Mouse (Mus musculus): ENCODE results near the gene Atp6v0e. TPM values are rescaled to one million over a fixed set of nuclear protein-coding genes. Genes with fewer than 3 reads are reported as not detected.
A peak's percentile ranks its signal among the peaks of the same experiment; 100 is the strongest.

Atp6v0e gene
- polyA plus RNA-seq, 1 experiment from 2014 or later, result 104 TPM

DNA sequence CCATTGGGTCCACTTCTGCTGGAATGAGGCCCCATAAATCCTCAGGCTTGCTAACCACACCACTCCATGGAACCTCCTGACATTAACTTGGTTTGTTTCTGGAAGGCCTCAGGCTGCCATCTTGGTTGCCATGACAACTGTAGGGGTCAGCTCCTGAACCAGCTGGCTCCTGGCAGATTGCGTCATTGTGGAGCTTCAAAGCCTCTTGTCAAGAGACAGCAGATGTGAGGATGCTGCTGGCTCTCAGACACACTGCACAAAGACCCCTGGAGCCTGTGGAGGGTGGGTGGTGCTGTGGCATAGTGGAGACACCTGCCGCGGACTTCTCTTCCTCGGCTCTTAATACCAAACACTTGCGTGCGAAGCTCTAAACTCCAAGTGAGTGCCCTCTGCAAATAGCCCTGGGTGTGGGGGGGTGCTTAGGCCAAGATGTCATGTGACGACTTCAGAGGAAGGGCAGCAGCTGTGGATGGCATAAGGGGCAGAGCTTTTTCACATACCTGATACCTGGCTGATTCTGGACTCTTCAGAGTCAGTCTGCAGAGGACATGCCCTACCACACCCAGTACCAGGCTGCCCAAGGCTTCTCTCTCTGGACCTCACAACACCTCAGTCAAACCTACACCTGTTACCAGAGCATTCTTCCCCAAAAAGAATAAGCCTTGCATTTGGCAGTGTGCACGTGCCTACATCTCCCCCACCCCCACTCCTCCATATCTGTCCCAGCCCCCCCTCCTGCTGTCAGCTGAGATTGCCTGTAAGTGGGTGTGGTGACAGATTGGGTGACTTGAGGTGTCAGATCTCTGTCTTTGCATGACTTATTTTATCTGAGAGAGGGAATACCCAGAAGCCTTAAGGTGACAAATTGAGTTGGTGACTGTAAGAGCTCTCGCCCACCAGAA is 18.3 kb upstream of the Atp6v0e start:
- peak; percentile 28 for DNase-seq (ENCODE audit: extremely low spot score, low spot score)
- 87% methylated on average over 9 of the region's 9 CpGs for WGBS
- H3K36me3 ChIP-seq (replicated peaks), result peaks cover 100% of the 10 kb centered on the region

GRCm38 (mm10) chr17:26645411-26645854 is 17.6 kb upstream of the Atp6v0e start:
- H3K4me1 ChIP-seq, result peaks cover 8% of the 10 kb centered on the region
- peaks cover 98% of the 10 kb centered on the region for H3K36me3 ChIP-seq (replicated peaks)
- no peak overlapping the region for H3K27ac ChIP-seq
- 95% methylated on average over 8 of the region's 8 CpGs for WGBS
- DNase-seq (ENCODE audit: extremely low spot score, low spot score), result no peak
- no peak overlapping the region for H3K4me3 ChIP-seq
- H3K9me3 ChIP-seq, result no peaks in the 10 kb centered on the region
- H3K27me3 ChIP-seq (ENCODE audit: poor library complexity, severe bottlenecking), result no peaks in the 10 kb centered on the region

More for the DNA sequence above, 18.3 kb upstream of the Atp6v0e start:
- Histone ChIP-seq H3K9me3 (no peaks in the 10 kb centered on the region), H3K4me1 (peaks cover 8% of the 10 kb centered on the region), H3K27ac (peak overlapping the region; percentile 51; the same call in 1 of the 2 replicates), H3K4me3 (no peak overlapping the region), H3K27me3 (ENCODE audit: poor library complexity, severe bottlenecking) (no peaks in the 10 kb centered on the region)

- WGBS, result 88% methylated on average over 13 of the region's 13 CpGs
- Histone ChIP-seq H3K4me3 (no peak overlapping the region), H3K27ac (no peak overlapping the region), H3K9me3 (no peaks in the 10 kb centered on the region), H3K4me1 (peaks cover 8% of the 10 kb centered on the region), H3K36me3 (replicated peaks) (peaks cover 90% of the 10 kb centered on the region), H3K27me3 (ENCODE audit: poor library complexity, severe bottlenecking) (no peaks in the 10 kb centered on the region)
- DNase-seq (ENCODE audit: extremely low spot score, low spot score), result no peak
Measured at GRCm38 (mm10) chr17:26647283-26647682, 15.7 kb upstream of the Atp6v0e start.

DNA sequence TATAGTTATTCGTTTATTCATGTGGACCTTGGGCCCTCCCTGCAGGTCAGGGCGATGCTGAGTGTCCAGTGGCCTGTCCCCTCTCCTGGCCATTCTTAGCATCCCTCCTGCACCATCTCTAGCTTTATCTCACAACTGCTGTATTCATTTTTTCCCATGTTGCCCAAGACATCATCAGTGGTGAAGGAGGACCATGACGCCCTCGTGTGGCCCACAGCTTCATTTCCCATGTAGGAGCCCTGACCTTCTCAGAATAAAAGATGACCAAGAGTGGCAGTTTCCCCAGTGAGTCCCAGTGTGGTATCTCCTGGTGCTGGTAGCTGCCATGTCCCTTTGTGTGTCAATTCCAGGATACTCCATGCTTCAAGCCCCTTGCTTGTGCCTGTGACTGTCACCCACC is 13.5 kb upstream of the Atp6v0e start:
- H3K27ac ChIP-seq, result no peak overlapping the region
- 87% methylated on average over 4 of the region's 4 CpGs for WGBS
- no peak overlapping the region for H3K4me3 ChIP-seq
- H3K36me3 ChIP-seq (replicated peaks), result peaks cover 90% of the 10 kb centered on the region
- no peaks in the 10 kb centered on the region for H3K27me3 ChIP-seq (ENCODE audit: poor library complexity, severe bottlenecking)
- no peaks in the 10 kb centered on the region for H3K9me3 ChIP-seq
- no peak for DNase-seq (ENCODE audit: extremely low spot score, low spot score)
- peaks cover 2% of the 10 kb centered on the region for H3K4me1 ChIP-seq

DNA sequence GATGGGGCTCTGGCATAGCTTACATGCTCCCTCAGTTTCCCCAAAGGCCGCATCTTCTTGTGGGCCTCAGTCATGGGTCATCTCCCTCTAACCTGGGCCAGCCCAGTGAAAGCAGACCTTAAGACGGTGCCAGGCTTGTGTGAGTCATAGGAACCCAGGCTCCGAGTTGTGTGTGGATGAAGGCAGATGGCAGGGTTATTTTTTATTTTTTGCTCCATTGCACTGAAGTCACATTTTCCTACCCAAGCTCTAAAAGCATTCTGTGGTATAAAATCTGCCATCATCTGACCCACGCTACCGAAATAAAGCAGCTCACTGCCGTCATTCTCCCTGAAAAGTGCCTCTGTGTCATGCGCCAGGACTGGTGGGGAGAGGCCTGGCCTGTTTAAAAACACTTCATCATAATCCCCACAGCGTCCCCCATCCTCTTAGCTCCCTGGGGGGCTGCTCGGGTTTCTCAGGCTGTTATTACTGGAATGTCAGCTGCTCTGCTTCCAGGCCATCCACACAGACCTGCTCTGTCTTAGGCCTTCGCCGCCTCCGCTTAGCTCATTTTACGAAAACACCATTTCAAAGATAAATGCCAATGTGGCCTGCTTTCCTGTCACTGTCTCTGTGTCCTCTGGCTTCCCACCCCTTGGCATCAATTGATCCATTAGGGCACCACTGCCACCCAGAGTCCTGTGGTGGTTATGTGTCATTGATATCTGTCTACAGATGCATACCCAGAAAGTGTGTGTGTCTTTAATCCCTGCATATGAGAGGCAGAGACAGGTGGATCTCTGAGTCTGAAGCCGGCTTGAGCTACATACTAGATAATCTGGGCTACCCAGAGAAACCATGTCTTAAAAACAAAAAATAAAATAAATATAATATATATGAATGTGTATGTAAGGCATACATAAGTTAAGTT is 12.3 kb upstream of the Atp6v0e start:
- 91% methylated on average over 14 of the region's 14 CpGs for WGBS
- H3K36me3 ChIP-seq (replicated peaks), result peaks cover 90% of the 10 kb centered on the region

DNA sequence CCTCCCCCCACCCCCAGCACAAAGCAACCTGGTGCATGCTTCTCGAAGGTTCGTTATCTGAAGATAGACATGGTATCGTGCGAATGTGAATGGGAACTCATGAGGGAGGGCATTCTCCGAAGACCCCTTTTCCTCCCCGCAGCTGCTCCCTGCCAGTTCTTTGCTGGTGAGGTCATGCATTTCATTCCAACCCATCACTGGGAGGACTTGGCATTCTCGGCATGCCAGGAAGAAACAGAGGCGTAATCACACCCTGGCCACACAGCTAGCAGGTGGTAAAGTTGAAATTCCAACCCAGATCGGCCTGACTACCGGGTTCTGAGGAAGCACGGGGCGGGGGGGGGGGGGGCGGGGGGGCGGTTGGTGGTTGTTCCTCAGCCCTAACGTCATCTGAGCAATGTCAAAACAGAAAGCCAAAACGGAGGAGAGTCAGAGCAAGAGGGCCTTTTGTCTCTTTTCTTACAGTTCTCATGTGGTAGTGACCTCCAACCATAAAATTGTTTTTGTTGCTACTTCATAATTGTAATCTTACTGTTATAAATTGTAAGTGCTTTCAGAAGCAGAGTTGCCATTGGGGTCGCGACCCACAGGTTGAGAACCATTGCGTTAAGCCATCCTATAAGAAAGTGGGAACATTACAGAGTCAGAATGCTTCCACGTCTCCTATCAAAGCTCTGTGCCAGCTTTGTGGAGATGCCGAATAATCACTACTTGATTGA is 4.0 kb upstream of the Atp6v0e start:
- no peak for DNase-seq (ENCODE audit: extremely low spot score, low spot score)
- peaks cover 35% of the 10 kb centered on the region for H3K36me3 ChIP-seq (replicated peaks)
- H3K4me1 ChIP-seq, result peaks cover 33% of the 10 kb centered on the region
- H3K9me3 ChIP-seq, result no peaks in the 10 kb centered on the region
- H3K27ac ChIP-seq, result no peak overlapping the region
- no peaks in the 10 kb centered on the region for H3K27me3 ChIP-seq (ENCODE audit: poor library complexity, severe bottlenecking)
- WGBS, result 57% methylated on average over 21 of the region's 21 CpGs
- H3K4me3 ChIP-seq, result no peak overlapping the region

More for the DNA sequence above, 12.3 kb upstream of the Atp6v0e start:
- no peaks in the 10 kb centered on the region for H3K4me1 ChIP-seq
- no peak for DNase-seq (ENCODE audit: extremely low spot score, low spot score)
- no peak overlapping the region for H3K27ac ChIP-seq
- H3K9me3 ChIP-seq, result no peaks in the 10 kb centered on the region
- H3K4me3 ChIP-seq, result no peak overlapping the region
- H3K27me3 ChIP-seq (ENCODE audit: poor library complexity, severe bottlenecking), result no peaks in the 10 kb centered on the region

DNA sequence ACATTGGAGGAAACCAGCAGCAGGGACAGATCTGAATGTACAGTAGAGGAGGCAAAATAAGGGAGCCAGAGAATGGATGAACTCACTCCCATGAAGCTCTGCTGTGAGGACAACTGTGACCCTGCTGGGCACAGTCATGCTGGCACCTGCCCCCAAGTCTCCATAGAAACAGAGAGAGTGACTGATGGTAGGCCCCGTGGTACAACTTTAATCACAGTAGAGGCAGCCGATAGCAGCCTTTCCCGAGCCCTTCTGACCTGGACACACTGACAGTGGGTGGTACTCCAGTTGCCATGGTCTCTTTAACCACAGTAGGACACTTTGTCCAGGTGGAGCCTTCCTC is 3.5 kb upstream of the Atp6v0e start:
- Histone ChIP-seq H3K27me3 (ENCODE audit: poor library complexity, severe bottlenecking) (no peaks in the 10 kb centered on the region), H3K4me3 (no peak overlapping the region), H3K4me1 (peaks cover 37% of the 10 kb centered on the region), H3K9me3 (no peaks in the 10 kb centered on the region), H3K27ac (no peak overlapping the region), H3K36me3 (replicated peaks) (peaks cover 30% of the 10 kb centered on the region)
- DNase-seq (ENCODE audit: extremely low spot score, low spot score), result no peak
- WGBS, result 78% methylated on average over 3 of the region's 3 CpGs

DNA sequence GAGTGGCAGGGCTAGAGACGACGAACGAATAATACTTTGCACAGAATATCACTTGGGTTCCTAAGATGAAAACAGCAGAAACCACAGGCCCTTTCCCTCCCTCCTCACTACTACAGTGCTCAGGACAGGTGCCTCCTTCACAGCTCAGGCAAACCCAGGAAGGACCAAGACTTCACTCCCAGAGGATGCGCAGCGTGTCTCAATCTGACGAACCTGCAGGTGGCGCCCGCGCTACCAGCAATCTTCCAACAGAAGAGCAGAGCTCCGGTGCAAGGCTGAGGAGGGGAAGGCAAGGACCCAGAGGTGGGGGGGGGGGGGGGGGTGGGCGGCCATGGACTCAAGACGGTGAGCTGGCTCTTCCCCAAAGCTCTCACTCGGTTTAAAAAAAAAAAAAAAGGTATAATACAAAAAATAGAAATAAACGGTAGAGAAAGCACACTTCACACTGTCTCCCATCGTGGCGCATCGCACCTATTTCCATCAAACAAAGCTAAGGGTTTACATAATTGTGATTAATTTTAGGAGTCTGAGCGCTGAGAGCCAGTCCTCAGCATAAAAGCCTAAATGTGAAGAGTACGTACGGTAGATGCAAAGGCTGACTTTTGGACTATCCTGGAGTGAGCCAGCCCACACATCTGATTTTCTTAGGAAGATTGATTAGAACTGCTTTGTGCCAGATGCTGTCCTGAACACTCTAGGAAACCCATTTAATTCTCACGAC is 2.7 kb upstream of the Atp6v0e start:
- H3K9me3 ChIP-seq, result no peaks in the 10 kb centered on the region
- no peak overlapping the region for H3K27ac ChIP-seq
- peak; percentile 67 for DNase-seq (ENCODE audit: extremely low spot score, low spot score)
- 28% methylated on average over 21 of the region's 21 CpGs for WGBS
- H3K4me3 ChIP-seq, result no peak overlapping the region; the same call in 1 of the 2 replicates
- H3K4me1 ChIP-seq, result peaks cover 37% of the 10 kb centered on the region
- H3K27me3 ChIP-seq (ENCODE audit: poor library complexity, severe bottlenecking), result no peaks in the 10 kb centered on the region
- H3K36me3 ChIP-seq (replicated peaks), result peaks cover 22% of the 10 kb centered on the region

- H3K4me1 ChIP-seq, result peaks cover 37% of the 10 kb centered on the region
- no peak for DNase-seq (ENCODE audit: extremely low spot score, low spot score)
- H3K4me3 ChIP-seq, result no peak overlapping the region
- no peaks in the 10 kb centered on the region for H3K27me3 ChIP-seq (ENCODE audit: poor library complexity, severe bottlenecking)
- H3K9me3 ChIP-seq, result no peaks in the 10 kb centered on the region
- 83% methylated on average over 5 of the region's 5 CpGs for WGBS
- H3K27ac ChIP-seq, result no peak overlapping the region
- H3K36me3 ChIP-seq (replicated peaks), result peaks cover 5% of the 10 kb centered on the region
Measured at GRCm38 (mm10) chr17:26662204-26662603, 827 bp upstream of the Atp6v0e start.

DNA sequence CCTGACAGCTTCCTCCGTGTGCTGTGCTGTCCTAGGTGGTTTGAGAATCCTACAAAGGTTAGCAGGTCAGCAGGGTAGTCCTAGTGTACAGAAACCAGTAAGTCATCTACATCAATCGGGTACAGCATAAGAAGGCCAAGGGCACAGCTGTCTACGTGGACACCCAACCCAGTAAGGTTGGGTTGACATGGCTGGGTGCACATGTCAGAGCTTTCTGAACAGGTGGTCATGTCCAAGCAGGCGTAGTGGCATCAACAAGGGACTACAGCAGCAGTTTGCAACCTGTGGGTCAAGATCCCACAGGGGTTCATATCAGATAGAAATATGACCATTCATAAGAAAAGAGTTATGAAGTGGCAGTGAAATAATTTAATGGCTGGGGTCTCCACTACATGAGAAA is 2.6 kb downstream of the Atp6v0e start:
- Histone ChIP-seq H3K4me1 (peaks cover 19% of the 10 kb centered on the region), H3K9me3 (no peaks in the 10 kb centered on the region), H3K4me3 (no peak overlapping the region), H3K27ac (no peak overlapping the region), H3K27me3 (ENCODE audit: poor library complexity, severe bottlenecking) (no peaks in the 10 kb centered on the region), H3K36me3 (replicated peaks) (no peaks in the 10 kb centered on the region)
- DNase-seq (ENCODE audit: extremely low spot score, low spot score), result no peak
- 85% methylated on average over 4 of the region's 4 CpGs for WGBS

- WGBS, result 61% methylated on average over 4 of the region's 4 CpGs
- no peaks in the 10 kb centered on the region for H3K9me3 ChIP-seq
- DNase-seq (ENCODE audit: extremely low spot score, low spot score), result no peak
- H3K4me1 ChIP-seq, result 0 out of 2 replicates have a peak, but pooled peaks cover 5% of the 10 kb centered on the region
- no peak overlapping the region for H3K4me3 ChIP-seq
- no peak overlapping the region for H3K27ac ChIP-seq
- no peaks in the 10 kb centered on the region for H3K27me3 ChIP-seq (ENCODE audit: poor library complexity, severe bottlenecking)
- H3K36me3 ChIP-seq (replicated peaks), result no peaks in the 10 kb centered on the region
Measured at GRCm38 (mm10) chr17:26671268-26671667, 8.2 kb downstream of the Atp6v0e start.

DNA sequence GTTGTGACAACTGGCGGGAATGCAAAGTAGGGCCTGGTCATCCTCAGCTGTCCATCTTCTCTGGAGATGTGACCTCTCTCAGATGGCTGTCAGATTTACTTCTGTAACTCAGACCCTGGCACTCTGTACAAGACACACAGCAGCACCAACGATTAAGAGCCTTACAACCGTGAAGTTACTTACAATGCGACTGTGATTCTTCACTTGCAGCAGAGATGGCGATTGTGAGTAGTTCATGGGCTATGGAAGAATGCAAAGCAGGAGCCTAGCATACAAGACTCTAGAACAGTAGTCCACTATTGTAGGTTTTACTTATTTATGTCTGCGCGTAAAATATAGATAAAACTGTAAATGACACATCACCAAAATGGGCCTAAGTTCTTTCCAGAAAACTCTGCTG is 12.8 kb downstream of the Atp6v0e start:
- peak overlapping the region; percentile 86; the same call in 1 of the 2 replicates for H3K27ac ChIP-seq

More for the DNA sequence above, 12.8 kb downstream of the Atp6v0e start:
- WGBS, result 28% methylated on average over 7 of the region's 7 CpGs
- peaks cover 16% of the 10 kb centered on the region for H3K4me1 ChIP-seq
- peak overlapping the region; percentile 96 for H3K4me3 ChIP-seq
- no peaks in the 10 kb centered on the region for H3K36me3 ChIP-seq (replicated peaks)
- no peaks in the 10 kb centered on the region for H3K27me3 ChIP-seq (ENCODE audit: poor library complexity, severe bottlenecking)
- DNase-seq (ENCODE audit: extremely low spot score, low spot score), result no peak
- no peaks in the 10 kb centered on the region for H3K9me3 ChIP-seq
